Mouse (Mus musculus) bone marrow macrophage, adult 2 months (primary cell): Measurements from ENCODE around the gene Trim44.

Source experiments
- CTCF ChIP-seq: IDR thresholded peaks from 2 replicates; pipeline ENCODE4 v1.5.1; 2012; ENCODE audit warnings: low read depth, mild to moderate bottlenecking, low read length, moderate library complexity
- POLR2A ChIP-seq: IDR thresholded peaks from 2 replicates; pipeline ENCODE4 v1.6.1; 2012; ENCODE audit warnings: mild to moderate bottlenecking, low read depth, low read length, borderline replicate concordance

- TF ChIP-seq CTCF, result no peak
- TF ChIP-seq POLR2A, result no peak
Observed at GRCm38 (mm10) chr2:102406324-102407304, 1.0 kb downstream of the Trim44 start.
